Mouse (Mus musculus) kidney, adult 8-10 months (tissue): ENCODE data around the gene Olfm4.

Source experiments
- DNase-seq, 2 experiments: peaks; one replicate each; pipeline ENCODE4 v3.0.0; 2022

Olfm4 gene

DNA sequence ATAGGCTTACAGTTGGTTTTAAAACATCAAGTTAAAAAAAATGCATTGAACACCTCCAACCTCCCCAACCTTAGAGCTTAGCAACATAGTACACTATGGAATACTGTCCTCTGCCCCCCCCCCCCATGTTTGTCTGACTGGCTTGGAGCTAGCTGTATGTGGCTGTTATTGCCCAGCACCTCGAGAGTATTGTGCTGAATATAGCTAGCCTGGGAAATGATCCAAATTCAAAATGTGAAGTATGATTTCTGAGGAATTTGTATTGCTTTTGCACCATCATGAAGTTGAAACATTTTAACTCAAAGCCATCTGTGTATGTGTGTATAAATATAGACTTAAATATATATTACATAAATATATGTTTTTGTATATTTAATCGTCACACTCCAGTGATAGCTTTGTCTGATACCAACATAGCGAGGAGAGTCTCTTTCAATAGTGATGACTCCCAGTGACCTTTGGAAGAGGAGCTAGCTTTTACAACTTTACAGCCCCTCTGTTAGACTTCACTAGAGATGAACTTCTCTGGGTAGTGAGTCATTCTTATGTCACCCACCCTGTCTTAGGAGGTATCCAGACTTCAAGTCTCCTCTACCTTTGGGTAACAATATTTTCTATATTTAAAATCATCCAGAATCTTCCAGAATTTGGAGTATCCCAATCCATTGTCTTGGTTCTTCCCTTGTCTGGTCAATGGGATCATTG is 45.6 kb downstream of the Olfm4 start:
- no peak for DNase-seq

DNA sequence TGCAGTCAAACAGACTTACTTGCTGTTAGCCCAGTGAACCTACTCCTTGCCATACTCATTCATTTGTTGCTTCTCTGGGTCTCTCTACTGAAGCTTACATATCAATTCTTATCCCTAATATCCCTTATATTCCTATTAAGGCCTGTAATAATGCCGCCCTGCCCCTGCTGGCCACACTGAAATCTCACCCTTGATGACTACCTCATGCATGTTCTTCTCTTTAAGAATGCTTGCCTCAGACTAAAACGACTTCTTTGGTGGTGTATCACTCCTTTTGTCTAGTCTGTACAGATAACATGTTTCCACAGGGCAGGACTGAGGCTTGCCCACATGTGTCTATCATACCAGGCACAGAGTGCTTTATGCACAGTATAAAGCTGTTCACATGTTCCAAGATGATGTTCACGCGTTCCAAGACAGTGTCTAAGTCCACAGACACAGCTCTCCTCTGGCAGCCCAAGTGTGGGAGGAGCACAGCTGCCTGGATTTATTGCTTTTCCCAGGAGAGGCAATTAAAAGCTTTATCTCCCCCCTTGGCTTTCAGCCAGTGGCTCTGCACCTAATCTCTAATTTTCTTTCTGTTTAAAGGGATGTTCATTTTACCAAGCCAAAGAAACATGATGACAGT is 55.9 kb downstream of the Olfm4 start:
- DNase-seq = no peak

DNA sequence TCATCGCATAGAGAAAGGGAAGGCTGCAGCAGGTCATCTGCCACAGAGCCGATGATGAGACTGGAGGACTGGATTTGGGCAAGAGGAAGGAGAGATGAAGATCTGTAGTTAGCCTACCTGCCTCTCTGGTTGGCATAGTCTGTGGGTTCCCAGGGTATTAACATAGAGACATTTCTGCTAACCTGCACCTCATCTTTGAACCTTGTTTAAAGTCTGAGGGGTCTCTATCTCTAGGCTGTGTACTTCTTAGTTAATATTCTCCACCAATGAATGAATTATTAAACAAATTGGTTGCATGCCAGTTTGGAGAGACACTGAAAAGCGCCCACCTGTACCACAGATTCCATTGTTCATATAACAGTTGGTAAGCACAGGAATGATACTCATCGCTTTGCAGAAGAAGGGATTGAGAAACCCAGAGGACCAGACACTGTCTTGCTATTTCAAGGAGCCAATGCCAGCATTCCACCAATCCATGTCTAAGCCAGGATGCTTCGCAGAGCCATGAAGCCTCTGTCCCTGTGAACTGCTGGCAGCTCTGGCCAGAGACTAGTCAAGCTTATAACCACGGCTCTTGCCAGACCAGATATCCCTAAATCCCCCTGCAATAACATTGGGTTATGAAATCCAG is 62.3 kb downstream of the Olfm4 start:
- peak; percentile 63 to 69 for DNase-seq

DNA sequence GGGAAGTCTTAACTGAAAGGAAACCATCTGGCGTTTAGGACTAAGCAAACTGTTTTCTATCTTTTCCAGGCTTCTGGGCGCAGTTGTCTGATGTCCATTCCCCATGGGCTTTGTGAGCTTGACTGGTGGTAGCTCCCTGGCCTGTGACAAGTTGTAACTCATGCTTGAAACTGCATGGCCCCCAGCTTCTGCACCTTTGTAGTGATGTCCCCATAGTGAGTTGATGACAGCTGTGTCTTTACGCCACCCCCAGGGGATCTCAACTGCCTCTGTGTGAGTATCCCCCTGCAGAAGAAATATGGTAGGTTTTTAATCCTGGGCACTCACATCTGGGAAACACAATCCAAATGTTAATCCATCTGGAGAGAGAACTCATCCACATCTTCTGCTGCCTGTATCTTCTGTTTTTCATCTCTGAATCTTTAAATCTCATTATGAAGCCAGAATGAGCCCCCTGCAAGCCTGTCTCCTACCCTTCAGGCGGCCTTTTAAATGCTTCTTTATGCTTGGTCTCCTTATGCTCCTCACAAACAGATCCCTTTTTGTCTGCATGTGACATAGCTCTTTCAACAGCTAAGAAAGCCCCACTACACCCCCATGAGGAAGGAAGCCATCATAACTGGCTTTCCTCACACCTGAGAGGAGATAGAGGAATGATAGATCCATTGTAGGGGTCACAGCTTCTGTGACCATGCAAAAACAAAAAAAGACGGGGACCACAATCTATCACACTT is 63.7 kb downstream of the Olfm4 start:
- DNase-seq = no peak

DNA sequence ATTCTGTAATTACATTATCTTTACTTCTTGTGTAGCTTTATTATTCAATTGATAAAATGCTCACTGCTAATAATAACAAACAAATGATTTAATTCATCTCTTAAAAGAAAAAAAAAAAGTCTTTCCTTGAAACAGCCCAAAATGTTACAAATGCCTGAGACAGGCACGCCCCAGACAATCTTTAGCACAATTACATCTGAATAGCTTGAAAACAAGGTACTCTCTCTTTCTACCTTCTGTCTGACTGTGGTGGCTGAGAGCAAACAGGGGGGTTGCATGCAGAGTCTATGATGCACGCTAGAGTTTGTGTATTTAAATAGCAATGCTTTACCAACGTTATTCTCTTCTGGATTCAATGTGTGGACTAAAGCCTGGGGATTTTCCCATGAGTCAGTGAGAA is 71.8 kb downstream of the Olfm4 start:
- no peak for DNase-seq

DNA sequence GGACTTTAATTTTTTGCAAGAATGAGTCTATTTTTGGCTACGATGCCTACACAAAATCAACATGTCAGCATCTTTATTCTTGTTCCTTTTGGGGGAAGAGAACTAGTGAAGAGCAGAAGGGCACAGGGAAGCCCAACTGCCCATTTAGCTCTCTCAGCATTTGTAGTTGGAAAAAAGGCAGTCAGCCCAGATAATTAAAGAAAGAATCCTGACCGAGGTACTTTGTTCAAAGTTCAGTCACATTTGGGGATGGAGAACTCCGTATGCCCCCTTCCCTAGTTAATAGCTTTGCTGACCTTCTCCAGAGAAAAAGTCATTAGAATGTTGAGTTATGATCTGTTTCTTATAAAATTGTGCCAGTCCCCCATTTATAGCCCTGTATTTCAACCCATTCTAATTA is 77.8 kb downstream of the Olfm4 start:
- DNase-seq = peak; percentile 21 to 31

DNA sequence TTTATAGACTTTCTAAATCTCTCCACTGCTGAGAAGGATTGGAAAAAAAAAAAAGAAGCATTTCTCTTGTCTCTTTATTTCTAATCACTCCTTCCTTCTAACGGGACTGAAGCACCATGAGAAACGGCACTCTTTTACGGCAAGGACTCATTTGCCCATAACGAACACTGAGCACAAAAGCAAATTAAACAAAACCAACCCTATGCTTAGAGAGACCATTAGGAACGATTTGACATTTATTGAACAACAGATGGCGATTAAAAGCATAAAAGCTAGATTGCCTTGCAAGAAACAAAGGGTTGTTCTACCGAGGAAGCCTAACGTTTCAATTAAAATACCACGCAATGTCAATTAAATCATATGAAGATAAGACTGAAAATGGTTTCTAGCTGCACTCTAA is 79.0 kb downstream of the Olfm4 start:
- no peak for DNase-seq

DNA sequence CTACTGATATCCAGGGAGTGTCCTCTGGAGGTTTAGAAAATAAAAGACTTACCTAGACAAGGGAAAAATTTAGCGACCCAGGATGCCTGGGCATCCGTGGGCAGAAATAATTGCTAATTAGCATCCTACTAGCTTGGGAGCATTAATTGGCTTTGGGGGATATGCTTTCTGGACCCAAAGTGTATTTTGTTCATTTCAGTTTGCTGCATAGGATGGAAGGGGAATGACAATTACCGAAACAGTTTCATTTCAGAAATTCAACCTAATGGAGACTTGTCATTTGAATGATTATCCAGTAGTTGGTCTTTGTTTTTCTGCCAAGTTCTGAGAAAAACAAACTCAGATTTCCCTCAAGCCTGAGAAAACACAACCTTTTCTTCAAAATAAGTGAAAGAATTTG is 86.7 kb downstream of the Olfm4 start:
- no peak for DNase-seq
